Mouse (Mus musculus) urinary bladder, postnatal 25 days (tissue): ENCODE results near the gene Pck2.

Experiments used
- DNase-seq: peaks from one replicate; pipeline ENCODE4 v3.0.0; 2022; ENCODE audit warnings: low spot score

Pck2 gene

GRCm38 (mm10) chr14:55540067-55540786, at the start of gene Pck2:
TSS of gene Pck2 (plus strand) at chr14:55540266.
- peak; percentile 73 for DNase-seq

GRCm38 (mm10) chr14:55490361-55491201, 49.5 kb upstream of the Pck2 start, which contains the start of gene Carmil3:
TSS of gene Carmil3 (plus strand) at chr14:55490651.
- DNase-seq: peak; percentile 35

GRCm38 (mm10) chr14:55491291-55491833, 48.7 kb upstream of the Pck2 start:
- peak; percentile 42 for DNase-seq

- no peak for DNase-seq
Measured at GRCm38 (mm10) chr14:55492103-55492502, 48.0 kb upstream of the Pck2 start.

GRCm38 (mm10) chr14:55495509-55496240, 44.4 kb upstream of the Pck2 start:
- no peak for DNase-seq

- DNase-seq: no peak
Measured at GRCm38 (mm10) chr14:55496761-55497448, 43.2 kb upstream of the Pck2 start.

GRCm38 (mm10) chr14:55497449-55497821, 42.6 kb upstream of the Pck2 start:
- DNase-seq: peak; percentile 90

- no peak for DNase-seq
Measured at GRCm38 (mm10) chr14:55505612-55506011, 34.5 kb upstream of the Pck2 start.

GRCm38 (mm10) chr14:55507801-55508200, 32.3 kb upstream of the Pck2 start:
- DNase-seq: no peak

GRCm38 (mm10) chr14:55509540-55509939, 30.5 kb upstream of the Pck2 start:
- DNase-seq: no peak

- DNase-seq: no peak
Measured at GRCm38 (mm10) chr14:55510125-55510731, 29.8 kb upstream of the Pck2 start, which contains the start of gene Cpne6. TSS of gene Cpne6 (plus strand) at chr14:55510445.

GRCm38 (mm10) chr14:55511037-55511436, 29.0 kb upstream of the Pck2 start:
- DNase-seq: no peak

- DNase-seq: no peak
Measured at GRCm38 (mm10) chr14:55513927-55514326, 26.1 kb upstream of the Pck2 start.

- no peak for DNase-seq
Measured at GRCm38 (mm10) chr14:55515846-55516245, 24.2 kb upstream of the Pck2 start.

- DNase-seq: no peak
Measured at GRCm38 (mm10) chr14:55518897-55519296, 21.2 kb upstream of the Pck2 start.

- no peak for DNase-seq
Measured at GRCm38 (mm10) chr14:55519604-55520003, 20.5 kb upstream of the Pck2 start.

- peak; percentile 20 for DNase-seq
Measured at GRCm38 (mm10) chr14:55520451-55521361, 19.4 kb upstream of the Pck2 start.

GRCm38 (mm10) chr14:55524062-55524461, 16.0 kb upstream of the Pck2 start:
- DNase-seq: no peak

GRCm38 (mm10) chr14:55524785-55525184, 15.3 kb upstream of the Pck2 start, which contains the start of gene Nrl:
TSS of gene Nrl (minus strand) at chr14:55524981.
- no peak for DNase-seq

GRCm38 (mm10) chr14:55526674-55527073, 13.4 kb upstream of the Pck2 start:
- DNase-seq: no peak
